Mouse (Mus musculus): ENCODE data around the gene Phactr1.

Phactr1 gene

DNA sequence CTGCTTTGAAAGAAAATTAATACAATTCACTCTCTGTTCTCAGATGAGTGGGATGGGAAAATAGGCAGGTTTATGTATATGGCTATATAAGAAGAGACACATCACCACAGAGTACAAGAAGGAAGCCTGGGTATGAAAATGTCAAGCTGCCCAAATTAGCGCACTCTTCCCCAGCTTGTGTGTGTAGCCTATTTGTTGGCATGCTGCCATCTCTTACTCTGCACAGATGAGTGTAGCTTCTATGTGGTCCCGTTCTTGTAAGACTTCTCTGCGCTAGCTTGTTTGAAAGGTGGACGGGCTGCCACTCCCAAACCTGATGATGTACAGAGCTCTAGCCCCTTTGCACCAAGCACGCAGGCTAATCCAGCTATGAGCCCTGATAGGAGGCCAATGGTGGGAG, 78.7 kb downstream of the Phactr1 start:
- DNase-seq, result no peak

DNA sequence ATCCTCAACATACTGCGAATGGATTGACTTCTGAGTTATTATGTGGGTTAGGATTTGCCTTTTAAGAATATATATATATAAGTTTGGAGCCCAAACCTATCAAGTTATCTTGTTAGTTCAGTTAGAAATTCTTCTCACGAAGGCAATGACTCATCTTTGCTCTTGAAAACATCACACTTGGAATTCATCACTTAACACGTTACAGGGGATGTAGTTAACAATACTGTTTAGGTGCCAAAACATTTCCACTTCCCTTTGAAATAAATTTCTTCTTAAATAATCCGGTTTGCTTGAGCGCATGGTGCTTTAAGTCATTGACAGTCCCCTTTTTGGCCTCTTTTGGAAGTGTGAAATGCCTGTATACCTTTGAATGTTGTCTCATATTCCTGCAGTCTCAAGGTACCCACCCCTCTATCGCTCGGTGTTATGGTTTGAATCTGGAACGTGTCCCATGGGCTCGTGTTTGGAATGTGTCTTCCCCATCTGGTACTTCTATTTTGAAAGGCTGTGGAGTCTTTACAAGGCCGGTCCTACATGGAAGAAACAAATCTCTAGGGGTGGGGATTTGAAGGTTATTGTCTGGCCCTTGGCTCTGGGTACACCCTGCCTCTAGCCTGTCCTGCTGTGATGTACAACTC, 80.6 kb downstream of the Phactr1 start:
- DNase-seq, result no peak

GRCm38 (mm10) chr13:42772314-42772713, 91.9 kb downstream of the Phactr1 start:
- no peak for DNase-seq

GRCm38 (mm10) chr13:42774040-42774439, 93.6 kb downstream of the Phactr1 start:
- DNase-seq, result no peak

DNA sequence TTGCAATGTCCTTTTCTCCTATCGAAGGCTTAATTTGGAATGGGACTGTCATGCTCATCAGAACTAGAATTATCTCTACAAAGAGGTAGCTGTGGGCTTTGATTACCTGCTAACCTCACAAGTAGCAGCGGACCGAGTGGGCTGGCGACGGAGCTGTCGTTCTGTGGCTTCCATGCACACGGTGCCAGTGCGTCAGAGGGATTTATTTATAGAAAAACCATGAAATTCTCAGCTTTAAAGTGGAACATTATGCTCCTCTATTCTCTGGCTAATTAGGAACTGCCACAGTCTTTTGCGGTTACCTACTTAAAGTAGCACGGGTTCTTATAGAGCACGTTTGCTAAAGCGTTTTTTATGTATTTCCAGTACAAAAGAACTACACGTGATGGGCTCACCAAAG, 101.7 kb downstream of the Phactr1 start:
- no peak for DNase-seq

GRCm38 (mm10) chr13:42789221-42789620, 108.8 kb downstream of the Phactr1 start:
- DNase-seq, result no peak

DNA sequence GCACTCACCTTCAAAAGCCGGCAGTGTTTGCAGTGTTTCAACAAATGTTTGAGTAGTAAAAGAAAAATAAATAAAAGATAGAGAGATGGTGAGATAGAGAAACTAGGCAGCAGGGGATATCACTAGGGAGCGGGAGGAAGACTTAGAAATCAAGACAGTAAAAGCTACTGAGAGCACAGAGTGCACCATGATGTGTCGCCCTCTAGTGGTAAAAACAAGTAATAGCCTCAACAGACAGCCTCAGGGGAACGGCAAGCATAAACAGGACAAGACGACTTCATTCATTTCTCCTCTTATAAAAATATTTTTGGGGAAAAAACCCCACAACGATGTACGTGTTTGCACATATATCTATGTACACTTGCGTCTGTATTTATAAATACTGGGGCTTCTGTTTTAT, 111.9 kb downstream of the Phactr1 start:
- no peak for DNase-seq

DNA sequence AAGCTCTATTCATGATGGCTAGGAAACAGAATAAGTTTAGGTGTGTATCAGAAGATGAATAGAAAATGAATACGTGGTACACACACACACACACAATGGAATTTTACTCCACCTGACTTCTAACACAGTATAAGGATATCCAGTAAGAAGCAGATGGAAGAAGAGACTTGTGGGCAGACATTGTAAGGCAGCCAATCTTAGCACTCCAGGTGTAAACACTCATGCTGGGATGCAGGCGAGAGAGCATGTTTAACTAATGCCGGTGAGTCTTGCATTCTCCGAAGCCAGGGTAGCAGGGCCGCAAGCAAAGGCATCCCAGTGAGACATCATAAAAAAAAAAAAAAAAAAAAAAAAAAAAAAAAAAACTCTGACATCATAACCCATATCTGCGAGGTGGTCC, 120.1 kb downstream of the Phactr1 start:
- no peak for DNase-seq

DNA sequence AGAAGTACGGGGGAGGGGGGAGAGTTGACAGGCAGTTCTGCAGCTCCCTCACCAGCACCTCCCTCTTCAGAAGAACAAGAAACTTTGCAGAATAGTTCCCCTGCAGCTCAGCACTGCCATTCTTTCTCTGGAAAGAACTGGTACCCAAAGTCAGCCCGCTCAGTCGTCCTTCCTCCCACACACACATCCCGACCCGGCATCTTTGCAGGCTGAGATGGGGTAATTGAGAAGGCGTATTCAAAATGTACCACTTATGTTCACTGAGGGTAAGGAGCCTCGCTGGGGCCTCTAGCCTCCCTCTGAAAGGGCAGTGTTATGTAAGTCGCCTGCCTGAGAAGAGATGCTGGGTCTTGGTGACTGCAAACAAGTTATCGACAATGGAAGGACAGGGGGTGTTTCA, 123.9 kb downstream of the Phactr1 start:
- DNase-seq, result no peak

GRCm38 (mm10) chr13:42812762-42813161, 132.3 kb downstream of the Phactr1 start:
- DNase-seq, result peak; percentile 25

DNA sequence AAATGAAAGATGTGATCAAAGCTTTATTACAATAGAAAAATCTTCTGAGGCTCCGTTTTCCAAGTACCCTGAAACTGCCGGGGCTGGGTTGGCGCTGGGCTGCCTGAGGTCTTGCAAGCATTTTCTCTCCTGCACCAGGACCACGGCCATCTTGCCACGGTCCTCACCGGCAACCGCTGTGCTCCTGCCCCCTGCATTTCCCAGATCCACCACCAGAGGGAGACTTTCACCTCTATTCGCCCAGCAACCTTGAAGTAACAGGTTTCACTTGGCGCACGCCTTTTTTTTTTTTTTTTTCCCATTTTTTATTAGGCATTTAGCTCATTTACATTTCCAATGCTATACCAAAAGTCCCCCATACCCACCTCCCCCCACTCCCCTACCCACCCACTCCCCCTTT, 138.0 kb downstream of the Phactr1 start:
- DNase-seq, result peak; percentile 57

DNA sequence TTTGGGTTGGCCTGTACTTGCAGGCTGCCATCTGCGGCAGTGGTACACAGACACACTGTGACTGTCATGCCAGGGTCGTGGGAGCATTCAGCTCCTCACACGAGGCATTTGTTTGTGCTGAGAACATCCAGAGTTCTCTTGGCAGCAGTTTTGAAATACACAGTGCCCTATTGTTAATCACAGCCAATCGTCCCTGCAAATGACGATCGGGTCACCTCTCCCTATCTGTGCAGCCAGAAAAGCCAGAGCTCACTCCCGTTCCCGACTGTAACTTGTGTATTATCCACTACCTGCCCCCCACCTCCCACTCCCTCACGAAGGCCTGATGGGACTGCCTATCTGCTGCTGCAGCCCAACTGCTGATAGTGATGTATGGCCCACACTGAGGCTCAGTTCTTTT, 140.1 kb downstream of the Phactr1 start:
- no peak for DNase-seq

DNA sequence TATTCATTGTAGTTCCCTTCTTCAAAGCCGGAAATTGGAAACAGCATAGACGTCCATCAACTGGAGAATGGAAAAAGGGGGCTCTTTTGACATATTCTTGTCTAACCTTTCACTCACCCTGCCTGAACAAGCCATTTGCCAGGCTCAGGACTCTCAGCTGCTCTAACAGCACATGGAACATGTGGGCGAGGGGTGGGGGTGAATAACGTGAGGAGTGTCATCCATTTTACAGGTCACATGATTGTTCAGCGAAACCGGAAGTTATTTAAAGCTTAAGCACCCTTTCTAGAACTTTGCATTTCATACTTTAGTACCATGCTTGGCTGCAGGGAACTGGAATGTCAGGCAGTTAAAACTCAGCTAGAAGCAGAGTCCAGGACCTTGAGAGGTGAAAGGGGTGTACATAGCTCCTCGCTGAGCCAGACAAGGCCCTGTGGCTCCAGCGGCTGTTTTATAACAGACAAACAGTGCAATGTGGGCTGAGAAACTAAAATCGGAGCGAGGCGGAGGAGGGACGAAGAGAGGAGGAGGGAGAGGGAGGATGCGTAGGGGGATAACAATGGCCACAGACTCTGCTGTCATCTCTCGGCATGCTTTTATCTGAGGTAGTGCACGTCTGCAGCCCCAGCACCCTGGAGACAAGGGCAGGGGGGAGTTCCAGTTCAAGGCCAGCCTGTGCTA, 141.1 kb downstream of the Phactr1 start:
- DNase-seq, result no peak

- DNase-seq, result peak; percentile 75
These were observed 142.1 kb downstream of the Phactr1 start for GRCm38 (mm10) chr13:42822545-42822944.

DNA sequence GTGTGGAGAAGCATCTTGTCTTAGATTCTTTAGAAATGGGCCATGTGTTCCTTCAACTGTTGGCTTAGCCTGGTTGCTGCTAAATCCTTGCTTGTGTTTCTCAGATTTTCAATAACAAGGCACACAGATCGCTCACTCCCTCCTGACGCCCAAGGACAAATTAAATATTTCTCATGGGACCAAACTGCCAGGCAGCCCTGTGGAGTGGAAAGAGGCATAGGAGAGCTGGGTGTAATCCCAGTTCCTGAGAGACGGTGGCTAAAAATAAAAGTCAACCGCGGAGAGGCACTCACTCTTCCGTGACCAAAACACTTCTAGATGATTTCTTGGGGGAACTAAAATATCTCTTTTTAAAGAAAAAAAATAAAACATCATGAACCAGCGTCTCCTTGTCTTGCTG, 143.5 kb downstream of the Phactr1 start:
- DNase-seq, result no peak

- no peak for DNase-seq
These were observed 146.2 kb downstream of the Phactr1 start for GRCm38 (mm10) chr13:42826602-42827001.

GRCm38 (mm10) chr13:42828978-42829377, 148.6 kb downstream of the Phactr1 start:
- DNase-seq, result peak; percentile 10

GRCm38 (mm10) chr13:42835441-42835840, 155.0 kb downstream of the Phactr1 start:
- DNase-seq, result no peak

DNA sequence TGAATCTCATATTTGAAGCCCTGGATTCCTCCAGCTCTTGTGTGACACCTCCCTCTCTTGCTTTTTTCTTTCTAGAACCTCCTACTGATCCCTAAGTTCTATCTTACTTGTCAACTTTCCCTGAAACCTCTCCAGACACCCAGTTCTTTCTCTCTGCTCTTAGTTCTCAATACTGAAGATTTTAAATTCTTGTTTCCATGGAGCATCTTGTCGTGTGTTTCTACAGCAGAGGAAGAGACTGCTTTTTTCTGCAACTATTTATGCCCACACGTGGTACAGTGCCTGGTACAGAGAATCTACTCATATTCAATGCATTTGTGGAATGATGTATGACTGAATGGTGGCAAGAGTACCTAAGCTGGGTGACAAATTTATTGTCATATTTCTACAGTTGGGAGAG, 158.9 kb downstream of the Phactr1 start:
- DNase-seq, result no peak

- no peak for DNase-seq
These were observed 171.7 kb downstream of the Phactr1 start for GRCm38 (mm10) chr13:42852086-42852485.

DNA sequence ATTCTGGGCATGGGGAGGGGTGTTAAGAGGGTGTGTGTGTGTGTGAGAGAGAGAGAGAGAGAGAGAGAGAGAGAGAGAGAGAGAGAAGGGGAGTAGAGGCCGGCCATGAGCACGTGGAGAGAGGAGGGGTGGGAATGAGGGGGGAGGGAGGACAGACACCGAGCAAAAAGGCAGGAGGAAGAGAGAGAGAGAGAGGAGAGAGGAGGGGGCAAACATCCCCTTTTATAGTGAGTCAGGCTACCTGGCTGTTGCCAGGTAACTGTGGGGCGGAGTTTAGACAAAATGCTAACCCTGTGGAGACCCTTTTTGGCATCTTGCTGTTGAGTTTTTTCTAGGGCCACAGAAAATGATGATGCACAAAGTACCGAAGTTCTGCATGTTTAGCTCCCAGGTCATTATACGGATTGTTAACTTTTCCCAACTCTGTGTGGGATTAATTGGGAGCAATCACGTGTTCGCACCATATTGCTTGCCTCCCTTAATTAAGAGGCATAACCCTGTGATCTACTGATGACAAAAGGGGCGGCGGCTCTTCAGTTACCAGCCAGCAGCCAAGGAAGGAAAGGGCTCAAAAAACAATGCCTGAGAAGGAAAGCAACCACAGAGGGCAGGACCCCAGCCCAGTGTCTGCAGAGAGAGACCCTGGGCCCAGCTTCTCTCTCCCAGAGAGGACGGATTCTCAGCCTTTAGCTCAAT, 173.6 kb downstream of the Phactr1 start:
- DNase-seq, result no peak

GRCm38 (mm10) chr13:42866162-42866941, 185.9 kb downstream of the Phactr1 start:
- peak; percentile 24 for DNase-seq

- DNase-seq, result no peak
These were observed 186.6 kb downstream of the Phactr1 start for GRCm38 (mm10) chr13:42867026-42867425.

Measured in liver (tissue).